ENCODE assay signal across 11 mouse cellular contexts in the genomic region with DNA sequence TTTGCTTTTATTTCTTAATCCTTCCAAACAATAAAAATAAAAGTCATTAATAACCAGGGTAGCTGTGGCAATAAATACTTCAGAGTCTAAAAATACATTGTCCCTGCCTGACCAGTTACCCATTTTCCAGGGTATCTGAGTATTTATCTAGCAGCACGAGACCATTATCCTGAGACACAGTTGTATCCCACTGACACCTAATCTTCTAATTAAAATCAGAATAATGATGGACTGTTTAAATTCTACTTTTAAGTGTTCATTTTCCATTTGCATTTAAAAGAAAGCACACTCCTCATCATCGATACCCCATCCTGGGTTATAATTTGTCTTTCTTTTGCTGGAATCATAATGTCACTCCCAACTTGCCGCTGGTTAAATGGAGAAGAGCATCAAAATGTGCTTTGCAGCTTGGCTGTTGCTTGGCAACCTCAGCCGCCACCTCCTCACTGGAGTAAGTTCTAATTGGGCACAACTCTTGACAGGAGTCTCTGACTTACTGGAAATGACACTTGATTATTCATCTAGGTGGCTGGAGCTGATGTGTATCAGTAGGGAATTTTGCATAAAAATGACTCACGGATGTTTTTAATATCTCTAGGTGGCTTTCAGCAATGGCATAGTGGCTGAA.
DNase-seq lines count a peak whose midpoint lies in the region; ATAC-seq lines count a peak whose summit lies in the region.
"Had no signal": no experiment of that assay in that cellular context is flagged by ENCODE, and none has a peak within 500 bp of the region (broad histone marks: within the 10 kb centered on the region; RNA-seq: fewer than 3 reads in every experiment).

No protein-coding gene starts in this region.

- no peaks in the 10 kb centered on the region for H3K36me3 ChIP-seq in hindbrain, embryonic 13.5 days
- no peaks in the 10 kb centered on the region for H3K36me3 ChIP-seq in hindbrain, embryonic 10.5 days
- H3K36me3 ChIP-seq: heart, embryonic 15.5 days; liver, embryonic 15.5 days had no signal

- intact Hi-C loops in left cerebral cortex, postnatal 14 days (cut with DNase I) = no loop called here

- 32% methylated on average over 5 of the region's 5 CpGs for WGBS in hindbrain, embryonic 13.5 days
- WGBS in hindbrain, embryonic 10.5 days = 72% methylated on average over 5 of the region's 5 CpGs

- no peaks in the 10 kb centered on the region for H3K27me3 ChIP-seq in hindbrain, embryonic 13.5 days
- H3K27me3 ChIP-seq in hindbrain, embryonic 10.5 days (ENCODE audit: insufficient read depth, poor library complexity, severe bottlenecking) = no peaks in the 10 kb centered on the region
- H3K27me3 ChIP-seq: heart, embryonic 15.5 days had no signal

- H3K9ac ChIP-seq in hindbrain, embryonic 13.5 days = no peak overlapping the region
- H3K9ac ChIP-seq: heart, embryonic 15.5 days; liver, embryonic 15.5 days had no signal

- peaks cover 29% of the 10 kb centered on the region for H3K4me1 ChIP-seq in hindbrain, embryonic 13.5 days (replicated peaks)
- H3K4me1 ChIP-seq in hindbrain, embryonic 10.5 days (replicated peaks) = peaks cover 19% of the 10 kb centered on the region; the same call in 1 of the 2 replicates

- H3K4me3 ChIP-seq in hindbrain, embryonic 13.5 days = no peak overlapping the region
- no peak overlapping the region for H3K4me3 ChIP-seq in hindbrain, embryonic 10.5 days
- H3K4me3 ChIP-seq: heart, embryonic 15.5 days; liver, embryonic 15.5 days had no signal

- peak overlapping the region; percentile 13; the same call in 1 of the 2 replicates for H3K4me2 ChIP-seq in hindbrain, embryonic 13.5 days
- H3K4me2 ChIP-seq: heart, embryonic 15.5 days; liver, embryonic 15.5 days had no signal

- no peak for DNase-seq in hindbrain, embryonic 10.5 days (ENCODE audit: low spot score)
- peak; percentile 31 to 38 for DNase-seq in frontal cortex, postnatal 10 days (ENCODE audit: low spot score in 2 of 2)
- DNase-seq in left cerebral cortex, postnatal 14 days (ENCODE audit: low spot score in 2 of 2) = peak; percentile 66 to 76
- peak; percentile 59 to 63 for DNase-seq in right cerebral cortex, adult 2 months (ENCODE audit: low spot score in 2 of 2)
- no peak for DNase-seq in adrenal gland, adult 2 months
- DNase-seq in testis, postnatal 10 days (ENCODE audit: low spot score) = no peak
- no peak for DNase-seq in urinary bladder, postnatal 4 days (ENCODE audit: low spot score in 2 of 2)
- DNase-seq: kidney, postnatal 25 days had no signal

- ATAC-seq in hindbrain, embryonic 13.5 days (ENCODE audit: low FRiP score) = peak; percentile 60

- no peaks in the 10 kb centered on the region for H3K9me3 ChIP-seq in hindbrain, embryonic 13.5 days
- no peaks in the 10 kb centered on the region for H3K9me3 ChIP-seq in hindbrain, embryonic 10.5 days
- H3K9me3 ChIP-seq: heart, embryonic 15.5 days; liver, embryonic 15.5 days had no signal

- peak overlapping the region; percentile 80 for H3K27ac ChIP-seq in hindbrain, embryonic 13.5 days
- H3K27ac ChIP-seq in hindbrain, embryonic 10.5 days = no peak overlapping the region
- H3K27ac ChIP-seq: heart, embryonic 15.5 days; liver, embryonic 15.5 days had no signal

Comparison
In these comparisons a context has a peak if more than half of its experiments do, and no peak if none do; other contexts are left out.
1. DNase-seq: peak in frontal cortex, postnatal 10 days (2 of 2), left cerebral cortex, postnatal 14 days (2 of 2) and right cerebral cortex, adult 2 months (2 of 2); none in hindbrain, embryonic 10.5 days (single experiment), adrenal gland, adult 2 months (single experiment), testis, postnatal 10 days (single experiment) and urinary bladder, postnatal 4 days (0 of 2).